Mouse (Mus musculus) intestine, embryonic 16.5 days (tissue): Measurements from ENCODE around the gene Dusp11. TPM values are rescaled to one million over a fixed set of nuclear protein-coding genes. Genes with fewer than 3 reads are reported as not detected.
A peak's percentile ranks its signal among the peaks of the same experiment; 100 is the strongest.
"Not testable (repeated sequence)": the region's sequence is repeated elsewhere in the genome, so short reads cannot be mapped to it uniquely, and the experiment has no call there.

Experiments used
- ATAC-seq: fragments of 200-750 bp; cut with Nextera tagmentation; 2 replicates; pipeline ENCODE4 v1.8.0; 2017; ENCODE audit warnings: moderate TSS enrichment, moderate library complexity
- H3K27ac ChIP-seq: fragments of 300-500 bp; sonication (generic); 2 replicates; pipeline ENCODE4 v1.5.1; 2014; ENCODE audit warnings: mild to moderate bottlenecking, low read length
- H3K27me3 ChIP-seq: fragments of 300-500 bp; sonication (generic); replicated peaks from 2 replicates; pipeline ENCODE4 v1.6.1; 2014; ENCODE audit warnings: low read length, control low read depth, mixed read lengths; ENCODE audit not compliant: control insufficient read depth, insufficient read depth
- H3K36me3 ChIP-seq: fragments of 300-500 bp; sonication (generic); 2 replicates; pipeline ENCODE4 v1.6.1; 2014; ENCODE audit warnings: low read length, control low read depth; ENCODE audit not compliant: control insufficient read depth, insufficient read depth
- H3K4me1 ChIP-seq: fragments of 300-500 bp; sonication (generic); 2 replicates; pipeline ENCODE4 v1.6.1; 2014; ENCODE audit warnings: low read length, control low read depth, mixed read lengths; ENCODE audit not compliant: control insufficient read depth, insufficient read depth
- H3K4me2 ChIP-seq: fragments of 300-500 bp; sonication (generic); 2 replicates; pipeline ENCODE4 v1.6.1; 2014; ENCODE audit warnings: low read depth, low read length, control low read depth
- H3K4me3 ChIP-seq: fragments of 300-500 bp; sonication (generic); 2 replicates; pipeline ENCODE4 v1.5.1; 2014; ENCODE audit warnings: mild to moderate bottlenecking, low read length
- H3K9ac ChIP-seq: fragments of 300-500 bp; sonication (generic); 2 replicates; pipeline ENCODE4 v1.6.1; 2014; ENCODE audit warnings: low read depth, low read length
- H3K9me3 ChIP-seq: fragments of 300-500 bp; sonication (generic); 2 replicates; pipeline ENCODE4 v1.6.1; 2016; ENCODE audit warnings: low read length, control low read depth; ENCODE audit not compliant: control insufficient read depth
- WGBS: fragments of 180-500 bp; shearing (Covaris S2); extraction: QIAGEN DNeasy Blood & Tissue Kit; methylation state at CpG from one replicate; pipeline ENCODE4 v1.1.7; 2014; 5-methylcytosine and 5-hydroxymethylcytosine counted together
- polyA plus RNA-seq: library from polyadenylated mRNA; unstranded; fragments of >200 nt; fragmentation: Nextera tagmentation; extraction: Ambion mirVana; gene quantifications from 2 replicates; pipeline ENCODE4 v1.2.1, GENCODE M21; 2015

Gene Dusp11
- polyA plus RNA-seq, 1 experiment from 2014 or later = 34.2 TPM

DNA sequence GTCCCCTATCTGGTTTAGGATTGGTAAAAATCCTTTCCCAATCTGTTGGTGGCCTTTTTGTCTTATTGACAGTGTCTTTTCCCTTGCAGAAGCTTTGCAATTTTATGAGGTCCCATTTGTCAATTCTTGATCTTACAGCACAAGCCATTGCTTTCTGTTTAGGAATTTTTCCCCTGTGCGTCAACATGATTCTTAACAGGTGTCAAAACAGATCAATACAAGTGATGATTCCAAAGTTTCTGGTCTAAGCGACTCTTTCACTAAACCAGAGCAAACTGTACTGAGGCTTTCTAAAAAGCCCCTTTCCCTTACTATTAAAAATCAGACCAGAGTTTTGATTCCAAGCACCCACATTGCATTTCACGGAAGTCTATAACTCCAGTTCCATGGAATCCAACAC, 43.1 kb downstream of the Dusp11 start:
- not testable (repeated sequence) for H3K9me3 ChIP-seq, H3K4me1 ChIP-seq, H3K4me2 ChIP-seq, ATAC-seq, H3K27ac ChIP-seq, H3K36me3 ChIP-seq, H3K9ac ChIP-seq, H3K27me3 ChIP-seq, H3K4me3 ChIP-seq
- WGBS = 94% methylated on average over 3 of the region's 3 CpGs

DNA sequence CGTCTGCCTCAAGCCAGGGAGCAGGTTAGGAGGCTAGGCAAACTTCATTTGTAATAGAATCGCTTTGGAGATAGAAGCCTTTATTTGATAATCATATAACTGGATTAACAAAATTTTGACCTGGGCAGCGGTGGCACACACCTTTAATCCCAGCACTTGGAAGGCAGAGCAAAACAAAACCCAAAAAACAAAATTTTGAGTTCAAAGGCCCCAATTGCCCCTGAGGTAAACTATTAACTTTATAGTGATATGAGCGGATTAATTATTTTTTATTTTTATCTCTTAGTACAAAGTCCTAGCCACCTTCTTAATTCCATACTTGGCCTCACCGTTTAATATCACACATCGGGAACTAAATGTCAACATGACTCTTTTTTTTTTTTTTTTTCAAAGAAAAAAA, 44.9 kb downstream of the Dusp11 start:
- no peaks in the 10 kb centered on the region for H3K9me3 ChIP-seq
- H3K4me3 ChIP-seq = peak overlapping the region; percentile 70
- H3K27ac ChIP-seq = peak overlapping the region; percentile 94
- WGBS = 70% methylated on average over 6 of the region's 6 CpGs
- peaks cover 7% of the 10 kb centered on the region for H3K4me1 ChIP-seq
- ATAC-seq = no peak
- no peaks in the 10 kb centered on the region for H3K36me3 ChIP-seq
- H3K9ac ChIP-seq = peak overlapping the region; percentile 85
- H3K27me3 ChIP-seq = no peaks in the 10 kb centered on the region
- H3K4me2 ChIP-seq = peak overlapping the region; percentile 71

DNA sequence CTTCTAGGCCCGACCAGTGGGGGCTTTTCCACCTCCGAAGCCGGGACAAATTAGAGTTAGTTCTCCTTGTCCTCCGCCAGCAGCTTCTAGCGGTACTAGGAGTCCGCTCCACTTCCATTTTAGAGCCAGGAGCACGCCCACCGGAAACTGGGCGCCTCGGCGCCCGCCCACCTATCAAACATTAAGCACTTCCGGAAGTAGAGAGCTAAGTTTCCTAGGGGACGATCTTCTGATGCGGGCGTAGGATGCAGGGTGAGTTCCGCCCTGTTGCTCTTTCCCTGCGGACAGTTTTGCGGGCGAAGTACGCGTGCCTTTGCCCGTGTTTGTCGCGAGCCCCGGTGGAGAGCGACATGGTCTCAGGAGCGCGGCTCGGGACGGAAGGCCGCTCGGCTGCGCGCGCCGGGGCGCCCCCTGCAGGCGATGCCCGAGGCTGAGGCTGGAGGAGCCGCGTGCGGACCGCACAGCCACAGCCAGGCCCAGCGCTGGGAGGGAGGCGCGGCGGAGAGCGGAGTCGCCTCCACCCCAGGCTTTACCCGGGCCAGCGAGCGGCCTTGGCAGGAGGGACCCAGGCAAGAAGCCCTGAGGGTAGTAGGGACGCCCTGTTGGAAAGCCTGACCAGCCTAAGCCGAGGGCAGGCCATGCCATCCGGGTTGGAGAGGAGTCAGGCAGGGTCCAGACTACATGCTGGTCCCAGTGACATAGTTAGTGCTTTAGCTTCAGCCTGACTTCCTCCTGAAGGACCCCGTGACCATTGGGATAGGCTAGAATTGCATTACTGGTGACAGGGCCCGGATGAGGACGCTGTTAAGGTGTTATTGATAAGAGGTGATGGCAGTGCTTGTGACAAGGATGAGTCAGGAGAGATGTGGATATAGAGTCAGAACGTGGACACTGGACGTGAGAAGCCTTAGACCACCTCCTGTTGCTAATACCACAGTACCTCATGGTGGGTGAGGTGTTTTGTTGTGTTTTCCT, 45.6 kb downstream of the Dusp11 start, which contains the start of gene Nat8f1:
TSS of gene Nat8f1 (minus strand) at position 149 of the 975 bp plus-strand sequence.
- under 1% methylated on average over 61 of the region's 61 CpGs for WGBS
- peak; percentile 99 for ATAC-seq

DNA sequence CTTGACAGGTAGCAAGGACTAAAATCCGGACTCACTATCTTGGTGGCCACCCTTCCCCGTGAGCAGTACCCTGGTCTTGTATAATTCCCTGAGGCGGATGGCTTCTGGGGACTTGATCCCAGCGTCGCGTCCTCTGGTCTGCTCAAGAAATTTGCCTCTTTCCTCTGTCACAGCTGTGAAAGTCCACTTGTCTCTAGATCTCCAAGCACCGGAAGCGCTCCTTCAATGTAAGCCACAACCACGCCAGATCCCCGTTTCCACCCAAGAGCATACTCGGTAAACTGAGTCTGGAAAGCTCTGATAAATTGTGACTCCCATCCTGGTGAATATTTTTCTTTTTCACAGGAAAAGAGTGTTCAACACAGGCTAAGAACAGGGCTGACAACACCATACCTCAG, 46.3 kb downstream of the Dusp11 start:
- H3K9me3 ChIP-seq = no peaks in the 10 kb centered on the region
- 6% methylated on average over 11 of the region's 11 CpGs for WGBS
- peak; percentile 17 for ATAC-seq

More for the DNA sequence above, 45.6 kb downstream of the Dusp11 start, which contains the start of gene Nat8f1:
- H3K4me3 ChIP-seq = peak within 1 kb of the TSS; percentile 70
- H3K36me3 ChIP-seq, H3K4me1 ChIP-seq, H3K9me3 ChIP-seq, H3K27me3 ChIP-seq: not testable (repeated sequence)
- peak within 1 kb of the TSS; percentile 85 for H3K9ac ChIP-seq
- H3K4me2 ChIP-seq = peak within 1 kb of the TSS; percentile 76
- peak within 1 kb of the TSS; percentile 94 for H3K27ac ChIP-seq

DNA sequence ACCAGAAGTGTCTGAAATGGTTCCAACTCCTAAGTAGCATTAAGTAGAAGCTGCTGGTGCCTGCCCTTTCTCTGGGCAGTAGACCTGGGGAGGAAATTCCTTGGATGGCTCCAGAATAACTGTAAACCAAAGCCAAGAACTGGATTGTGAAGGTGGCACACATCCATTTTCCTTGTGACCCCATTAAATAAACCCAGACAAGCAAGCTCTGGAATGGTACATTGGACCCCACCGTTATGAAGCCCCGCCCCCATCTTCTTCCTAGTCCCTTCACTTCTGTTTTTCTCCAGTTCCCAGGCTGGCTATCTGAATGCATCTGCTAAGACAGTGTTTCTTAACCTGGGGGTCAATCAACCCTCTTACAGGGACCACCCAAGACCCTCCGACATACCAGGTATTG, 49.9 kb downstream of the Dusp11 start, which contains the start of gene Tprkb:
TSS of gene Tprkb (plus strand) at position 279 of the 400 bp plus-strand sequence.
- no peak for ATAC-seq
- no peak within 1 kb of the TSS for H3K27ac ChIP-seq
- no peak within 1 kb of the TSS for H3K9ac ChIP-seq
- WGBS = 77% methylated on average over 3 of the region's 3 CpGs
- H3K4me3 ChIP-seq = no peak within 1 kb of the TSS
- H3K36me3 ChIP-seq = no peaks in the 10 kb centered on the region
- no peaks in the 10 kb centered on the region for H3K27me3 ChIP-seq
- no peaks in the 10 kb centered on the region for H3K9me3 ChIP-seq
- no peak within 1 kb of the TSS for H3K4me2 ChIP-seq
- H3K4me1 ChIP-seq = peaks cover 7% of the 10 kb centered on the region

More for the DNA sequence above, 46.3 kb downstream of the Dusp11 start:
- H3K9ac ChIP-seq = peak overlapping the region; percentile 85
- H3K4me3 ChIP-seq = peak overlapping the region; percentile 70
- H3K4me1 ChIP-seq = peaks cover 7% of the 10 kb centered on the region
- peak overlapping the region; percentile 76 for H3K4me2 ChIP-seq
- no peaks in the 10 kb centered on the region for H3K27me3 ChIP-seq
- peak overlapping the region; percentile 94 for H3K27ac ChIP-seq
- H3K36me3 ChIP-seq = no peaks in the 10 kb centered on the region

DNA sequence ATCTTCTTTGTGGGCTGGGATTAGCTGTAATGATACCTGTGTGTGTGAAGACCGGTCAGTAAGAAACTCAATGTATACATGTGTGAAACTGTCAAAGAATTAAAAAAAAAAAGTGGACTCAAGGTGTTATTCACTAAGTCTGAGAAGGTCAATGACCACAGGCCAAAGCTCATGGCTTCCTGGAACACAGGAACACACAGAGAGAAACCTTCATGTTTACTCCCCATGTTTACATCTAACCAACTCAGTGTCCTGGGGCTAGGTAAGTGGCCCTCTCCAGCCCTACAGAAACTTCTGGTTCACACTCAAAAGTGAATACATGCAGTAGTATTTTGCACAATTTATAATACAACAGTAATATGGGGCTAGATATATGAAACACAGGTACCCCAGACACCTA, 51.8 kb downstream of the Dusp11 start:
- no peaks in the 10 kb centered on the region for H3K36me3 ChIP-seq
- no peak for ATAC-seq
- H3K4me1 ChIP-seq = peaks cover 1% of the 10 kb centered on the region; the same call in 1 of the 2 replicates
- H3K27ac ChIP-seq = no peak overlapping the region
- no peaks in the 10 kb centered on the region for H3K27me3 ChIP-seq
- 90% methylated on average over 1 of the region's 1 CpGs for WGBS
- H3K4me3 ChIP-seq = no peak overlapping the region
- no peak overlapping the region for H3K4me2 ChIP-seq
- no peaks in the 10 kb centered on the region for H3K9me3 ChIP-seq
- H3K9ac ChIP-seq = no peak overlapping the region

DNA sequence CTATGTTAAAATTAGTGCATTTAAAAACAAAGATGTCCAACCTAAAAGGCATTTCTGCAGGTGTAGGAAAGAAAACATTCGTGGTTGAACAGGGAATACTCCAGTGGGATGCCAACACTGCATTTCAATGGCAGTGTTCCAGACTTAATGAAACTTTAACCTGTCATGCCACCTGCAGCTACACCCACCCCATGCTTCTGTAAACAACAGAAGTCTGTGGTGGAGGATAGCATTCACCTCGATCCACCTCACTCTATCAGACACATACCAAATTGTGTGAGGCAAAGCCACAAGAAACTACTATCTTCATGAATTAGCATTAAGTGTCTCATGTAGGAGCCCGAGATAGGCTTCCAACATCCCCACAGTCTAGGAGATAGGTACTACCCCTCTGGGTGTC, 53.1 kb downstream of the Dusp11 start:
- no peak overlapping the region for H3K9ac ChIP-seq
- no peaks in the 10 kb centered on the region for H3K27me3 ChIP-seq
- no peaks in the 10 kb centered on the region for H3K9me3 ChIP-seq
- H3K4me2 ChIP-seq = no peak overlapping the region
- no peak overlapping the region for H3K4me3 ChIP-seq
- ATAC-seq = no peak
- H3K27ac ChIP-seq = no peak overlapping the region
- H3K4me1 ChIP-seq = no peaks in the 10 kb centered on the region
- 64% methylated on average over 3 of the region's 3 CpGs for WGBS
- no peaks in the 10 kb centered on the region for H3K36me3 ChIP-seq

DNA sequence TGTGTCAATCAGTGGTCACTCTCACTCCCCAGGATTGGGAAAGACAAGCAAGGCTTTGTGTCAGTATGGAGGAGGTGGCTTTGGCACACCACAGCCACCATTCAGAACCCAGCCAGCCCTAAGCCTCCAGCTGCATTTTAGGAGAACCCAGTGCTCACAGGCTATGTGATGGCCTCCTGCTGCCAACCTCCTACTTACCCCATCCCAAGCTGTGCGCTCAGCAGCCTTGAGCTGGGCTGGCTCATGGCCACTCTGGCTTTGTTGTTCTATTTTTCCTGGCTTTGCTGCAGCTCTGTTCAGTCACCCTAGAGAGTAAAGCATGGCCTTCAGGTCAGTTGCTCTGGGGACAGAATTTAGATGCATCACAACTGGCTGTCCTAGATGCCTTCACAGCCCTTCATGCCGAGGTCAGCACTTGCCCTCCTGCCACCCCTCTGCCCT, 54.5 kb downstream of the Dusp11 start:
- not testable (repeated sequence) for H3K36me3 ChIP-seq, H3K9me3 ChIP-seq, H3K27ac ChIP-seq, H3K4me2 ChIP-seq, ATAC-seq, H3K9ac ChIP-seq, H3K4me1 ChIP-seq, H3K27me3 ChIP-seq, H3K4me3 ChIP-seq
- 82% methylated on average over 2 of the region's 2 CpGs for WGBS

DNA sequence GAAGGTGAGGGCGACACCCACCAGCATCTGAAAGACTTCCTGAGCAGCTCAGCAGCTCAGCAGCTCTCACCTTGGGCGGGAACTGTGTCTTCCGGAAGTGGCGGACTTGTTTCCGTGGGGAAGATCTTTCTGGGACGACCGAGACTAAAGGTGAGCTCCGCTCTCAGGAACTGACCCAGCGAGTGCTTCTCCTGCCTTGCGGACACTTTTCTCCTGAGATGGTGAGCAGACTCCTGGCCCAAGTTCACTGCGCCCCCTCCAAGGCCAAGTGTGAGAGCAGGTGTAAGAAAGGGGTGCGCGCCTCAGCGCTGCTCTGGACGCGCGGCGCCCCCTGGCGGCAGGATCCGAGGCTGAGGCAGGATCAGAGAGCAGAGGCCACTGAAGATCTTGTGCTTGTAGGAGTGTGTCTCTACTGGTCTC, 56.8 kb downstream of the Dusp11 start, which contains the start of gene Nat8f4:
TSS of gene Nat8f4 (minus strand) at position 243 of the 420 bp plus-strand sequence.
- peak; percentile 85 for ATAC-seq
- H3K4me1 ChIP-seq, H3K36me3 ChIP-seq, H3K9me3 ChIP-seq, H3K27me3 ChIP-seq, H3K27ac ChIP-seq: not testable (repeated sequence)
- 0 out of 2 replicates have a peak within 1 kb of the TSS, but pooled peaks have one; percentile 4 for H3K9ac ChIP-seq
- WGBS = 8% methylated on average over 20 of the region's 20 CpGs
- peak within 1 kb of the TSS; percentile 35 for H3K4me3 ChIP-seq
- peak within 1 kb of the TSS; percentile 36 for H3K4me2 ChIP-seq
